Mouse (Mus musculus) neural tube, embryonic 13.5 days (tissue): Measurements from ENCODE around the gene Zfp42. TPM values are rescaled to one million over a fixed set of nuclear protein-coding genes. Genes with fewer than 3 reads are reported as not detected.
"Not testable (repeated sequence)": the region's sequence is repeated elsewhere in the genome, so short reads cannot be mapped to it uniquely, and the experiment has no call there.

Experiments used
- ATAC-seq: fragments of 200-750 bp; cut with Nextera tagmentation; 2 replicates; pipeline ENCODE4 v1.8.0; 2017; ENCODE audit warnings: low read depth, mild to moderate bottlenecking, moderate TSS enrichment, moderate library complexity
- H3K27ac ChIP-seq: fragments of 300-500 bp; sonication (generic); replicated peaks from 2 replicates; pipeline ENCODE4 v1.5.1; 2015; ENCODE audit warnings: moderate library complexity, mild to moderate bottlenecking, inconsistent platforms
- H3K27me3 ChIP-seq: fragments of 300-500 bp; sonication (generic); 2 replicates; pipeline ENCODE4 v1.6.1; 2015; ENCODE audit warnings: mild to moderate bottlenecking, inconsistent platforms
- H3K36me3 ChIP-seq: fragments of 300-500 bp; sonication (generic); 2 replicates; pipeline ENCODE4 v1.6.1; 2015; ENCODE audit warnings: mild to moderate bottlenecking, inconsistent platforms
- H3K4me1 ChIP-seq: fragments of 300-500 bp; sonication (generic); replicated peaks from 2 replicates; pipeline ENCODE4 v1.6.1; 2015; ENCODE audit warnings: inconsistent platforms
- H3K4me2 ChIP-seq: fragments of 300-500 bp; sonication (generic); 2 replicates; pipeline ENCODE4 v1.6.1; 2015; ENCODE audit warnings: inconsistent platforms, mild to moderate bottlenecking, moderate library complexity
- H3K4me3 ChIP-seq: fragments of 300-500 bp; sonication (generic); 2 replicates; pipeline ENCODE4 v1.5.1; 2015; ENCODE audit warnings: mild to moderate bottlenecking, inconsistent platforms
- H3K9ac ChIP-seq: fragments of 300-500 bp; sonication (generic); 2 replicates; pipeline ENCODE4 v1.6.1; 2015; ENCODE audit warnings: moderate library complexity, mild to moderate bottlenecking, inconsistent platforms
- H3K9me3 ChIP-seq: fragments of 300-500 bp; sonication (generic); 2 replicates; pipeline ENCODE4 v1.6.1; 2016; ENCODE audit warnings: inconsistent platforms
- WGBS: fragments of 180-500 bp; shearing (Covaris S2); methylation state at CpG from one replicate; pipeline ENCODE4 v1.1.7; 2015; 5-methylcytosine and 5-hydroxymethylcytosine counted together
- polyA plus RNA-seq: library from polyadenylated mRNA; unstranded; fragments of >200 nt; fragmentation: Nextera tagmentation; extraction: Ambion mirVana; gene quantifications from 2 replicates; pipeline ENCODE4 v1.2.1, GENCODE M21; 2015

Gene Zfp42
- not detected in 2 replicates for polyA plus RNA-seq

GRCm38 (mm10) chr8:43306896-43307295 lies at the start of gene Zfp42:
Gene Zfp42, minus strand, starts transcription at chr8:43306980.
- 42% methylated on average over 14 of the region's 14 CpGs for WGBS
- no peak for ATAC-seq
- Histone ChIP-seq H3K4me2 (no peak within 1 kb of the TSS), H3K36me3 (no peaks in the 10 kb centered on the region), H3K9me3 (peaks cover 9% of the 10 kb centered on the region; the same call in 1 of the 2 replicates), H3K4me1 (no peaks in the 10 kb centered on the region), H3K4me3 (no peak within 1 kb of the TSS), H3K9ac (no peak within 1 kb of the TSS), H3K27ac (no peak within 1 kb of the TSS), H3K27me3 (no peaks in the 10 kb centered on the region)

GRCm38 (mm10) chr8:43356069-43356770 lies 49.4 kb upstream of the Zfp42 start:
- Histone ChIP-seq H3K27ac (no peak overlapping the region), H3K4me3 (no peak overlapping the region), H3K27me3 (no peaks in the 10 kb centered on the region), H3K9me3 (no peaks in the 10 kb centered on the region), H3K4me2 (no peak overlapping the region), H3K9ac (no peak overlapping the region), H3K4me1 (0 out of 2 replicates have a peak, but pooled peaks cover 6% of the 10 kb centered on the region), H3K36me3 (no peaks in the 10 kb centered on the region)
- WGBS = 48% methylated on average over 12 of the region's 12 CpGs
- ATAC-seq = peak; percentile 36

- H3K27me3 ChIP-seq, H3K27ac ChIP-seq, H3K4me2 ChIP-seq, H3K4me3 ChIP-seq, H3K9me3 ChIP-seq, ATAC-seq, H3K36me3 ChIP-seq, H3K9ac ChIP-seq, H3K4me1 ChIP-seq: not testable (repeated sequence)
Observed at GRCm38 (mm10) chr8:43352241-43352640, 45.5 kb upstream of the Zfp42 start.

GRCm38 (mm10) chr8:43338555-43338954 lies 31.8 kb upstream of the Zfp42 start:
- no peaks in the 10 kb centered on the region for H3K4me1 ChIP-seq
- no peak overlapping the region for H3K9ac ChIP-seq
- ATAC-seq = no peak
- H3K27me3 ChIP-seq = no peaks in the 10 kb centered on the region
- no peak overlapping the region for H3K4me2 ChIP-seq
- WGBS = 82% methylated on average over 5 of the region's 5 CpGs
- no peaks in the 10 kb centered on the region for H3K36me3 ChIP-seq
- no peak overlapping the region for H3K4me3 ChIP-seq
- no peak overlapping the region for H3K27ac ChIP-seq
- no peaks in the 10 kb centered on the region; the same call in 1 of the 2 replicates for H3K9me3 ChIP-seq

GRCm38 (mm10) chr8:43333465-43333864 lies 26.7 kb upstream of the Zfp42 start:
- no peaks in the 10 kb centered on the region for H3K9me3 ChIP-seq
- 67% methylated on average over 4 of the region's 4 CpGs for WGBS
- no peaks in the 10 kb centered on the region for H3K4me1 ChIP-seq
- H3K4me2 ChIP-seq = no peak overlapping the region
- no peaks in the 10 kb centered on the region for H3K27me3 ChIP-seq
- no peak overlapping the region for H3K27ac ChIP-seq
- ATAC-seq = no peak
- H3K4me3 ChIP-seq = no peak overlapping the region
- no peak overlapping the region for H3K9ac ChIP-seq
- no peaks in the 10 kb centered on the region for H3K36me3 ChIP-seq

- Histone ChIP-seq H3K4me2 (no peak overlapping the region), H3K36me3 (no peaks in the 10 kb centered on the region), H3K4me1 (no peaks in the 10 kb centered on the region), H3K4me3 (no peak overlapping the region), H3K27me3 (no peaks in the 10 kb centered on the region), H3K9ac (no peak overlapping the region), H3K9me3 (no peaks in the 10 kb centered on the region), H3K27ac (no peak overlapping the region)
- WGBS = 90% methylated on average over 7 of the region's 7 CpGs
- no peak for ATAC-seq
Observed at GRCm38 (mm10) chr8:43331657-43332056, 24.9 kb upstream of the Zfp42 start.

GRCm38 (mm10) chr8:43329913-43330705 lies 23.3 kb upstream of the Zfp42 start:
- no peak overlapping the region for H3K4me2 ChIP-seq
- WGBS = 93% methylated on average over 21 of the region's 21 CpGs
- H3K36me3 ChIP-seq = no peaks in the 10 kb centered on the region
- H3K27me3 ChIP-seq = no peaks in the 10 kb centered on the region
- H3K4me1 ChIP-seq = no peaks in the 10 kb centered on the region
- H3K9me3 ChIP-seq = no peaks in the 10 kb centered on the region
- no peak overlapping the region for H3K27ac ChIP-seq
- no peak for ATAC-seq
- H3K9ac ChIP-seq = no peak overlapping the region
- H3K4me3 ChIP-seq = no peak overlapping the region

- no peak overlapping the region for H3K9ac ChIP-seq
- no peaks in the 10 kb centered on the region for H3K9me3 ChIP-seq
- no peak for ATAC-seq
- H3K27ac ChIP-seq = no peak overlapping the region
- WGBS = 84% methylated on average over 10 of the region's 10 CpGs
- no peaks in the 10 kb centered on the region for H3K27me3 ChIP-seq
- H3K4me2 ChIP-seq = no peak overlapping the region
- H3K4me3 ChIP-seq = no peak overlapping the region
- no peaks in the 10 kb centered on the region for H3K4me1 ChIP-seq
- no peaks in the 10 kb centered on the region for H3K36me3 ChIP-seq
Observed at GRCm38 (mm10) chr8:43328666-43329065, 21.9 kb upstream of the Zfp42 start.

GRCm38 (mm10) chr8:43320771-43321170 lies 14.0 kb upstream of the Zfp42 start:
- Histone ChIP-seq H3K4me1 (no peaks in the 10 kb centered on the region), H3K9me3 (no peaks in the 10 kb centered on the region), H3K9ac (no peak overlapping the region), H3K4me2 (no peak overlapping the region), H3K27ac (no peak overlapping the region), H3K4me3 (no peak overlapping the region), H3K36me3 (no peaks in the 10 kb centered on the region), H3K27me3 (no peaks in the 10 kb centered on the region)
- 79% methylated on average over 5 of the region's 5 CpGs for WGBS
- ATAC-seq = no peak

- no peak overlapping the region for H3K4me3 ChIP-seq
- ATAC-seq = no peak
- WGBS = 94% methylated on average over 2 of the region's 2 CpGs
- no peak overlapping the region for H3K27ac ChIP-seq
- peaks cover 9% of the 10 kb centered on the region; the same call in 1 of the 2 replicates for H3K9me3 ChIP-seq
- H3K27me3 ChIP-seq = no peaks in the 10 kb centered on the region
- H3K9ac ChIP-seq = no peak overlapping the region
- H3K4me1 ChIP-seq = no peaks in the 10 kb centered on the region
- H3K36me3 ChIP-seq = no peaks in the 10 kb centered on the region
- H3K4me2 ChIP-seq = no peak overlapping the region
Observed at GRCm38 (mm10) chr8:43308213-43308612, 1.4 kb upstream of the Zfp42 start.

- H3K4me3 ChIP-seq = no peak overlapping the region
- H3K27me3 ChIP-seq = no peaks in the 10 kb centered on the region
- H3K4me2 ChIP-seq = no peak overlapping the region
- peaks cover 9% of the 10 kb centered on the region; the same call in 1 of the 2 replicates for H3K9me3 ChIP-seq
- H3K9ac ChIP-seq = no peak overlapping the region
- 97% methylated on average over 14 of the region's 14 CpGs for WGBS
- no peak overlapping the region for H3K27ac ChIP-seq
- no peak for ATAC-seq
- H3K4me1 ChIP-seq = no peaks in the 10 kb centered on the region
- H3K36me3 ChIP-seq = no peaks in the 10 kb centered on the region
Observed at GRCm38 (mm10) chr8:43305676-43306075, 1.1 kb downstream of the Zfp42 start.

GRCm38 (mm10) chr8:43299796-43300195 lies 7.0 kb downstream of the Zfp42 start:
- 61% methylated on average over 5 of the region's 5 CpGs for WGBS
- Histone ChIP-seq H3K9me3 (no peaks in the 10 kb centered on the region), H3K27me3 (no peaks in the 10 kb centered on the region), H3K9ac (no peak overlapping the region), H3K4me1 (no peaks in the 10 kb centered on the region), H3K27ac (no peak overlapping the region), H3K4me2 (no peak overlapping the region), H3K4me3 (no peak overlapping the region), H3K36me3 (no peaks in the 10 kb centered on the region)
- ATAC-seq = no peak
